Mouse (Mus musculus) embryonic fibroblast, embryonic 13.5 days (primary cell): ENCODE measurements around the gene Ankra2.

Experiments used
- CTCF ChIP-seq: IDR thresholded peaks from 2 replicates; pipeline ENCODE4 v1.5.1; 2011; ENCODE audit warnings: mild to moderate bottlenecking, control low read depth, low read length, moderate library complexity, borderline replicate concordance; ENCODE audit not compliant: insufficient read depth
- POLR2A ChIP-seq: IDR thresholded peaks from 2 replicates; pipeline ENCODE4 v1.6.1; 2011; ENCODE audit warnings: low read depth, mild to moderate bottlenecking, control low read depth, low read length, moderate library complexity

- TF ChIP-seq POLR2A (no peak), CTCF (no peak)
Observed at GRCm38 (mm10) chr13:98305257-98305656, 42.4 kb downstream of the Ankra2 start.
